Mouse (Mus musculus): ENCODE measurements around the gene Rarb.
"Not testable (repeated sequence)": the region's sequence is repeated elsewhere in the genome, so short reads cannot be mapped to it uniquely, and the experiment has no call there.

The Rarb gene

GRCm38 (mm10) chr14:16818602-16819250, at the start of gene Rarb:
Gene Rarb (minus strand): TSS chr14:16819156.
- DNase-seq (ENCODE audit: low read depth in 1 of 2, low spot score in 2 of 2): no peak

- no peak for DNase-seq (ENCODE audit: low read depth in 1 of 2, low spot score in 2 of 2)
Measured at GRCm38 (mm10) chr14:16842036-16842435, 23.1 kb upstream of the Rarb start.

- no peak for DNase-seq (ENCODE audit: low read depth in 1 of 2, low spot score in 2 of 2)
Measured at GRCm38 (mm10) chr14:16841597-16841989, 22.6 kb upstream of the Rarb start.

GRCm38 (mm10) chr14:16840951-16841596, 22.1 kb upstream of the Rarb start:
- DNase-seq (ENCODE audit: low read depth in 1 of 2, low spot score in 2 of 2): no peak

GRCm38 (mm10) chr14:16840135-16840534, 21.2 kb upstream of the Rarb start:
- DNase-seq (ENCODE audit: low read depth in 1 of 2, low spot score in 2 of 2): no peak

- no peak for DNase-seq (ENCODE audit: low read depth in 1 of 2, low spot score in 2 of 2)
Measured at GRCm38 (mm10) chr14:16815096-16815741, 3.7 kb downstream of the Rarb start.

GRCm38 (mm10) chr14:16806155-16806554, 12.8 kb downstream of the Rarb start:
- DNase-seq (ENCODE audit: low read depth in 1 of 2, low spot score in 2 of 2): no peak

- no peak for DNase-seq (ENCODE audit: low read depth in 1 of 2, low spot score in 2 of 2)
Measured at GRCm38 (mm10) chr14:16790161-16790560, 28.8 kb downstream of the Rarb start.

- DNase-seq (ENCODE audit: low read depth in 1 of 2, low spot score in 2 of 2): no peak
Measured at GRCm38 (mm10) chr14:16781942-16782541, 36.9 kb downstream of the Rarb start.

GRCm38 (mm10) chr14:16776723-16777381, 42.1 kb downstream of the Rarb start:
- DNase-seq (ENCODE audit: low read depth in 1 of 2, low spot score in 2 of 2): no peak

GRCm38 (mm10) chr14:16772927-16773326, 46.0 kb downstream of the Rarb start:
- DNase-seq (ENCODE audit: low read depth in 1 of 2, low spot score in 2 of 2): no peak

GRCm38 (mm10) chr14:16765891-16766290, 53.1 kb downstream of the Rarb start:
- no peak for DNase-seq (ENCODE audit: low read depth in 1 of 2, low spot score in 2 of 2)

- no peak for DNase-seq (ENCODE audit: low read depth in 1 of 2, low spot score in 2 of 2)
Measured at GRCm38 (mm10) chr14:16762773-16763172, 56.2 kb downstream of the Rarb start.

GRCm38 (mm10) chr14:16758773-16759434, 60.1 kb downstream of the Rarb start:
- no peak for DNase-seq (ENCODE audit: low read depth in 1 of 2, low spot score in 2 of 2)

- not testable (repeated sequence) for DNase-seq (ENCODE audit: low read depth in 1 of 2, low spot score in 2 of 2)
Measured at GRCm38 (mm10) chr14:16755601-16756000, 63.4 kb downstream of the Rarb start.

- no peak for DNase-seq (ENCODE audit: low read depth in 1 of 2, low spot score in 2 of 2)
Measured at GRCm38 (mm10) chr14:16752648-16753047, 66.3 kb downstream of the Rarb start.

GRCm38 (mm10) chr14:16746982-16747578, 71.9 kb downstream of the Rarb start:
- no peak for DNase-seq (ENCODE audit: low read depth in 1 of 2, low spot score in 2 of 2)

- DNase-seq (ENCODE audit: low read depth in 1 of 2, low spot score in 2 of 2): no peak
Measured at GRCm38 (mm10) chr14:16740982-16741739, 77.8 kb downstream of the Rarb start.

- DNase-seq (ENCODE audit: low read depth in 1 of 2, low spot score in 2 of 2): no peak
Measured at GRCm38 (mm10) chr14:16738538-16738937, 80.4 kb downstream of the Rarb start.

GRCm38 (mm10) chr14:16737781-16738180, 81.2 kb downstream of the Rarb start:
- DNase-seq (ENCODE audit: low read depth in 1 of 2, low spot score in 2 of 2): no peak

Measured in monocyte, adult 2 months (primary cell).